Mouse (Mus musculus) hindbrain, embryonic 11.5 days (tissue): Measurements from ENCODE around the gene Eif4e1b. TPM values are rescaled to one million over a fixed set of nuclear protein-coding genes. Genes with fewer than 3 reads are reported as not detected.

Source experiments
- ATAC-seq: fragments of 200-750 bp; cut with Nextera tagmentation; 2 replicates; pipeline ENCODE4 v1.8.0; 2017; ENCODE audit warnings: mild to moderate bottlenecking, moderate TSS enrichment, moderate library complexity; ENCODE audit not compliant: low FRiP score
- DNase-seq: peaks from one replicate; pipeline ENCODE4 v3.0.0-alpha.2; 2015; ENCODE audit warnings: low spot score
- H3K27ac ChIP-seq: fragments of 300-500 bp; sonication (generic); 2 replicates; pipeline ENCODE4 v1.5.1; 2014; ENCODE audit warnings: mild to moderate bottlenecking, low read depth, low read length
- H3K27me3 ChIP-seq: fragments of 300-500 bp; sonication (generic); 2 replicates; pipeline ENCODE4 v1.6.1; 2014; ENCODE audit warnings: mild to moderate bottlenecking, low read length, moderate library complexity, mixed read lengths; ENCODE audit not compliant: control insufficient read depth, insufficient read depth
- H3K36me3 ChIP-seq: fragments of 300-500 bp; sonication (generic); 2 replicates; pipeline ENCODE4 v1.6.1; 2014; ENCODE audit warnings: mild to moderate bottlenecking, low read length, moderate library complexity, mixed read lengths; ENCODE audit not compliant: control insufficient read depth, insufficient read depth
- H3K4me1 ChIP-seq: fragments of 300-500 bp; sonication (generic); replicated peaks from 2 replicates; pipeline ENCODE4 v1.6.1; 2014; ENCODE audit warnings: low read length, mixed read lengths; ENCODE audit not compliant: control insufficient read depth, insufficient read depth
- H3K4me2 ChIP-seq: fragments of 300-500 bp; sonication (generic); replicated peaks from 2 replicates; pipeline ENCODE4 v1.6.1; 2014; ENCODE audit warnings: mild to moderate bottlenecking, low read depth, low read length
- H3K4me3 ChIP-seq: fragments of 300-500 bp; sonication (generic); 2 replicates; pipeline ENCODE4 v1.5.1; 2014; ENCODE audit warnings: low read depth, low read length
- H3K9ac ChIP-seq: fragments of 300-500 bp; sonication (generic); 2 replicates; pipeline ENCODE4 v1.6.1; 2014; ENCODE audit warnings: low read depth, low read length
- H3K9me3 ChIP-seq: fragments of 300-500 bp; sonication (generic); 2 replicates; pipeline ENCODE4 v1.6.1; 2016; ENCODE audit warnings: low read length; ENCODE audit not compliant: control insufficient read depth
- WGBS: fragments of 180-500 bp; shearing (Covaris S2); extraction: QIAGEN DNeasy Blood & Tissue Kit; methylation state at CpG from one replicate; pipeline ENCODE4 v1.1.7; 2014; 5-methylcytosine and 5-hydroxymethylcytosine counted together
- polyA plus RNA-seq: library from polyadenylated mRNA; unstranded; fragments of >200 nt; fragmentation: Nextera tagmentation; extraction: Ambion mirVana; gene quantifications from 2 replicates; pipeline ENCODE4 v1.2.1, GENCODE M21; 2014

Gene Eif4e1b
- polyA plus RNA-seq, 1 experiment from 2014 or later: not detected

DNA sequence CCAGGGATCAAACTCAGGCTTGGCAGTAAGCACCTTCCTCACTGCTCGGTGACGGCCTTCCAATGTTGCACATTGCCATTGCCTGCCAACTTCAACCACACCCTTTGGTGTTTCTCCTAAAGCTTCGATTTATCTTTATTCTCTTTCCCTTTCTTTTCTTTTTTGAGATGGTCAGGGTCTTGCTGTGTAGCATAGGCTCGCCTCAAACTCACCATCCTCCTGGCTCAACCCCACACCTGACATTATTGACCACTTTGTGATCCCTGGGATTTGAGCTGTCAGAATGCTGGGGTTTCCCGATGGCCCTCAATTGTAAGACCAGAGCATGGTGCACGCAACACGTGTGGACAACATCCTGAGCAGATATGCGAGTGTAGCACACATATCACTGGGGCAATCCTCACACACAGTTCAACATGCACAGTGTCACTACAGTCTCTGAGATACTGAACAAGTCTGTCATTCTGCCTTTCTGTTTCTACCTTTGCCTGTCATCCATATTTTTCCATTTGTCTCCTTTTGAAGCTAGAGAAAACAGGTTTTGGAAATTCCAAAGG, 27.6 kb upstream of the Eif4e1b start:
- Histone ChIP-seq H3K4me3 (no peak overlapping the region), H3K27me3 (peaks cover 7% of the 10 kb centered on the region; the same call in 1 of the 2 replicates), H3K4me2 (no peak overlapping the region), H3K9me3 (no peaks in the 10 kb centered on the region), H3K4me1 (peaks cover 6% of the 10 kb centered on the region; the same call in 1 of the 2 replicates), H3K36me3 (no peaks in the 10 kb centered on the region), H3K27ac (no peak overlapping the region), H3K9ac (no peak overlapping the region)
- WGBS: 90% methylated on average over 8 of the region's 8 CpGs
- DNase-seq (no peak), ATAC-seq (no peak)

DNA sequence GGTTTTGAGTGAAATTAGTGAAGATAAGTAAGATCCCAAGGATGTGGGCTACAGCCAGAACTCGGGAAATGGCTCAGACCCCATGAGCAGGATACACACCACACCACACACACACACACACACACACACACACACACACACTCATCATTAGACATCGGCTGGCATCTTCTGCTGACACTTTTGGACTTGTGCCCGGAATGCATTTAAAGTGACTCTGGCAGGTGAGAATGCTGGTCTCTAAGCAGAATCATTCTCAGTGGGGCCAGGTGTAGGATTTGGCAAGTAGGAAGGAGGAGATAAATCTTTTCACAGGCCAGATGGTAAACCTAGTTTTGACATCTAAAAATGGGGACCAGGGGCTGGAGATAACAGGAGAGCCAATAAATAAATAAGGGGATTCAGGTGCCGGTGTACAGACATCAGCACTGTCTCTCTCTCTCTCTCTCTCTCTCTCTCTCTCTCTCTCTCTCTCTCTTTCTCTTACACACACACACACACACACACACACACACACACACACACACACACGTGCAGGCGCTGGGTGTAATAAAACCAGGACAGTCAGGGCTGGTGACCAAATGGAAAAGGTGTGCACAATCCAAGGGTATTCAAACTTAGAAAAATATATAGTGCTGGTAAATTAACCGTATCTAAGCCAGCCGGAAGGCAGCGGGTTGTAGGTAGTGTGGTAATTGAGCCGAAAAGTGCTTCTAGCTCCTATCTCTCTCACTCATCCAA, 26.5 kb upstream of the Eif4e1b start:
- H3K9me3 ChIP-seq: no peaks in the 10 kb centered on the region
- peak overlapping the region; percentile 37 for H3K4me3 ChIP-seq
- ATAC-seq (no peak), DNase-seq (no peak)
- H3K27me3 ChIP-seq: peaks cover 3% of the 10 kb centered on the region; the same call in 1 of the 2 replicates
- no peaks in the 10 kb centered on the region for H3K36me3 ChIP-seq
- no peak overlapping the region for H3K9ac ChIP-seq
- peak overlapping the region; percentile 68 for H3K4me2 ChIP-seq
- H3K27ac ChIP-seq: no peak overlapping the region; the same call in 1 of the 2 replicates
- H3K4me1 ChIP-seq: peaks cover 6% of the 10 kb centered on the region; the same call in 1 of the 2 replicates
- WGBS: 56% methylated on average over 10 of the region's 10 CpGs

GRCm38 (mm10) chr13:54758045-54758755, 25.6 kb upstream of the Eif4e1b start:
- no peaks in the 10 kb centered on the region for H3K9me3 ChIP-seq
- peak overlapping the region; percentile 68 for H3K4me2 ChIP-seq
- DNase-seq: peak; percentile 95
- H3K9ac ChIP-seq: peak overlapping the region; percentile 52
- peaks cover 5% of the 10 kb centered on the region; the same call in 1 of the 2 replicates for H3K27me3 ChIP-seq
- no peaks in the 10 kb centered on the region for H3K36me3 ChIP-seq
- H3K4me1 ChIP-seq: peaks cover 6% of the 10 kb centered on the region; the same call in 1 of the 2 replicates
- WGBS: under 1% methylated on average over 43 of the region's 43 CpGs
- H3K27ac ChIP-seq: peak overlapping the region; percentile 81
- H3K4me3 ChIP-seq: peak overlapping the region; percentile 37
- peak; percentile 75 for ATAC-seq

- Histone ChIP-seq H3K4me2 (peak overlapping the region; percentile 68), H3K4me1 (peaks cover 6% of the 10 kb centered on the region; the same call in 1 of the 2 replicates), H3K9ac (peak overlapping the region; percentile 52), H3K9me3 (no peaks in the 10 kb centered on the region), H3K36me3 (no peaks in the 10 kb centered on the region), H3K4me3 (peak overlapping the region; percentile 37), H3K27me3 (peaks cover 11% of the 10 kb centered on the region), H3K27ac (peak overlapping the region; percentile 81)
- DNase-seq: peak; percentile 27
- ATAC-seq: peak; percentile 25
- WGBS: 2% methylated on average over 29 of the region's 29 CpGs
These were observed 24.9 kb upstream of the Eif4e1b start for GRCm38 (mm10) chr13:54758756-54759470.

DNA sequence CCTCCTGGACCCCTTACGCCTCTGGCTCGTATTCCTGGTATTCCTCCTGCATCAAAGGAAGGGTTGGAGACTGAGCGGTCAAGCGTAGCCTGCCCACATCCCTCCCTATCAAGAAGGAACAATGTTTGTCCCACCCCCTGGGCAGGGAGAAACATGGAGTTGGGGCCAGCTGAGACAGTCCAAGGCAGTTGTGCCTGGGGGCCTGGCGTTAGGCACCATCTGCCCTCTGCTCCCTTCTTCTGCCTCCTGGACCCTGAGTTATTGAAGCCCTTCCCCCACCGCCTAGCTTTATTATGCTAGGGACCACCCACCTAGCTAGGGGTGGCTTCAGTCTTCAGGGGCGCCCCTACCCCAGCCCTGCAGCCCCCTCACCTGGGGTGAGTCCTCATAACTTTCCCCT, 24.3 kb upstream of the Eif4e1b start:
- DNase-seq (peak; percentile 48), ATAC-seq (peak; percentile 15; the same call in 1 of the 2 replicates)
- Histone ChIP-seq H3K27me3 (peaks cover 13% of the 10 kb centered on the region), H3K4me2 (peak overlapping the region; percentile 68), H3K36me3 (no peaks in the 10 kb centered on the region), H3K9ac (no peak overlapping the region), H3K4me3 (no peak overlapping the region), H3K9me3 (no peaks in the 10 kb centered on the region), H3K4me1 (peaks cover 6% of the 10 kb centered on the region; the same call in 1 of the 2 replicates), H3K27ac (peak overlapping the region; percentile 7; the same call in 1 of the 2 replicates)
- WGBS: 12% methylated on average over 7 of the region's 7 CpGs

GRCm38 (mm10) chr13:54760164-54760795, 23.5 kb upstream of the Eif4e1b start:
- Histone ChIP-seq H3K27me3 (peaks cover 21% of the 10 kb centered on the region), H3K36me3 (no peaks in the 10 kb centered on the region), H3K4me1 (0 out of 2 replicates have a peak, but pooled peaks cover 6% of the 10 kb centered on the region), H3K4me2 (no peak overlapping the region), H3K4me3 (no peak overlapping the region), H3K27ac (0 out of 2 replicates have a peak overlapping the region, but pooled peaks have one; percentile 7), H3K9ac (no peak overlapping the region), H3K9me3 (no peaks in the 10 kb centered on the region)
- no peak for ATAC-seq
- 59% methylated on average over 8 of the region's 8 CpGs for WGBS
- DNase-seq: peak; percentile 48

GRCm38 (mm10) chr13:54760906-54761305, 22.9 kb upstream of the Eif4e1b start:
- H3K27me3 ChIP-seq: peaks cover 27% of the 10 kb centered on the region
- H3K36me3 ChIP-seq: no peaks in the 10 kb centered on the region
- no peak for ATAC-seq
- H3K9ac ChIP-seq: no peak overlapping the region
- H3K4me2 ChIP-seq: no peak overlapping the region
- H3K27ac ChIP-seq: no peak overlapping the region
- no peak for DNase-seq
- H3K9me3 ChIP-seq: no peaks in the 10 kb centered on the region
- WGBS: 68% methylated on average over 7 of the region's 7 CpGs
- no peak overlapping the region for H3K4me3 ChIP-seq
- peaks cover 9% of the 10 kb centered on the region; the same call in 1 of the 2 replicates for H3K4me1 ChIP-seq
